Mouse (Mus musculus): ENCODE measurements around the gene Cnpy3.

DNA sequence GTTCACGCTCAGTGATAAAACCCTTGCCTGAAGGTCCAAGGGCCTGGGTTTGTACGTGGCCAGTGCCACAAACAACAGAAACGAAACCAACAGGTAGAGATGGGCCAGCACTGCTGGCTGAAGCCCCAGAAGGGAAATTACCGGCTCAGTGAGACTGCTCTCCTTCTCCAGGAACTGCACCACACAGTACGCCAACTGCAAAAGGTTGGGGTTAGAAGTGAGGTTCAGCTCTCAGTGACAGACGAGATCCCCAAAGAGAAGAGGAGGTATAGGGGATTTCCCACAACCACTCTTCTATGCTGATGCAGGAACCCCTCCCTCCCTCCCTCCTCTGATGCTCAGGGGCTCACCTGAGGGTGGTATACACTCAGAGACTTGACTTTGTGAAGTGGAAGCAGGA is 66.1 kb downstream of the Cnpy3 start:
- TF ChIP-seq POLR2A (IDR thresholded peaks at IDR 0.05; ENCODE audit: insufficient read depth, low read depth, low read length) (no peak), CTCF (IDR thresholded peaks at IDR 0.05) (no peak)

Data from heart, adult 2 months (tissue).